Mouse (Mus musculus) activated CD4-positive, CD25-positive, alpha-beta regulatory T cell, adult 4 months (primary cell): Measurements from ENCODE around the gene Msh5. TPM values are rescaled to one million over a fixed set of nuclear protein-coding genes. Genes with fewer than 3 reads are reported as not detected.

Experiments
- ATAC-seq: one replicate; pipeline ENCODE4 v1.8.0; 2017
- polyA plus RNA-seq, 2 experiments: library from polyadenylated mRNA; unstranded; fragments of 100-300 nt; shearing (Covaris generic); gene quantifications; one replicate each; pipeline ENCODE4 v1.2.1; 2017

The Msh5 gene
- polyA plus RNA-seq = 1 to 10 TPM; 1.3 to 1.6 TPM

GRCm38 (mm10) chr17:35046681-35047455 is at the start of gene Msh5:
TSS of gene Msh5 (minus strand) at chr17:35046745.
- ATAC-seq = peak; percentile 80

- ATAC-seq = no peak
Measured at GRCm38 (mm10) chr17:35094475-35095365, 48.2 kb upstream of the Msh5 start.

GRCm38 (mm10) chr17:35092403-35093198 is 46.1 kb upstream of the Msh5 start:
- no peak for ATAC-seq

GRCm38 (mm10) chr17:35090166-35090932 is 43.8 kb upstream of the Msh5 start:
- no peak for ATAC-seq

GRCm38 (mm10) chr17:35088825-35089644 is 42.5 kb upstream of the Msh5 start, which contains the start of gene Abhd16a:
TSS of gene Abhd16a (plus strand) at chr17:35089263.
- ATAC-seq = peak; percentile 93

GRCm38 (mm10) chr17:35088151-35088550 is 41.6 kb upstream of the Msh5 start:
- ATAC-seq = no peak

GRCm38 (mm10) chr17:35085208-35085865 is 38.8 kb upstream of the Msh5 start, which contains the start of gene Ly6g6f:
TSS of gene Ly6g6f (minus strand) at chr17:35085610.
- ATAC-seq = no peak

GRCm38 (mm10) chr17:35083929-35084497 is 37.5 kb upstream of the Msh5 start:
- ATAC-seq = no peak

- ATAC-seq = no peak
Measured at GRCm38 (mm10) chr17:35082841-35083576, 36.5 kb upstream of the Msh5 start.

GRCm38 (mm10) chr17:35080710-35081109 is 34.2 kb upstream of the Msh5 start:
- ATAC-seq = no peak

GRCm38 (mm10) chr17:35080248-35080647 is 33.7 kb upstream of the Msh5 start:
- no peak for ATAC-seq

- no peak for ATAC-seq
Measured at GRCm38 (mm10) chr17:35079778-35080177, 33.2 kb upstream of the Msh5 start.

GRCm38 (mm10) chr17:35077786-35078233 is 31.3 kb upstream of the Msh5 start, which contains the start of gene Ly6g6d:
TSS of gene Ly6g6d (minus strand) at chr17:35078065.
- ATAC-seq = no peak

- no peak for ATAC-seq
Measured at GRCm38 (mm10) chr17:35077285-35077684, 30.7 kb upstream of the Msh5 start.

- ATAC-seq = no peak
Measured at GRCm38 (mm10) chr17:35076507-35077176, 30.1 kb upstream of the Msh5 start, which contains the start of gene Ly6g6e. TSS of gene Ly6g6e (plus strand) at chr17:35076902.

GRCm38 (mm10) chr17:35074097-35074496 is 27.6 kb upstream of the Msh5 start:
- no peak for ATAC-seq

- ATAC-seq = no peak
Measured at GRCm38 (mm10) chr17:35071454-35071853, 24.9 kb upstream of the Msh5 start.

- no peak for ATAC-seq
Measured at GRCm38 (mm10) chr17:35070556-35071229, 24.1 kb upstream of the Msh5 start.
